Mouse (Mus musculus): ENCODE results near the gene Sptbn1. TPM values are rescaled to one million over a fixed set of nuclear protein-coding genes. Genes with fewer than 3 reads are reported as not detected.

Sptbn1 gene
- polyA plus RNA-seq, 1 experiment from 2014 or later = 188 TPM

DNA sequence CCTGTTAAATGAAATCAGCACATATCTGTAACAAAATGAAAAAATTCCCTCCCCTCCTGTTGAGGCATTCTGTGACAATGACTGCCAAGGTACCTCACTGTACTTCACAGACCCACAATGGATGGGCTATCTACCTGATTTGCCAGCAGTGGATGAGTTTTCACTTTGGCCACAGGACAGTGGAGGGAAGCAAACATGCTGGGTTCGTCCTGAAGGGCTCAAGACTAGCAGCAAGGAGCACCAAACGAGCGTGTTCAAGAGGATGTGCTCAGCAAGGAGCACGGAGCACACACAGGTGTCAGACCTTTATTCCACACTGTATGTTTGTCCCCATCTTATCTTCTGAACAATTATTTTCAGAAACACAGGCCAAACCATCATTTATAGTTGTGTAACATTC, 34.0 kb downstream of the Sptbn1 start:
- H3K4me1 ChIP-seq (replicated peaks) = peaks cover 52% of the 10 kb centered on the region
- no peak overlapping the region for H3K27ac ChIP-seq (ENCODE audit: poor library complexity, severe bottlenecking)
- ATAC-seq (ENCODE audit: insufficient number of reproducible peaks, low FRiP score) = no peak

DNA sequence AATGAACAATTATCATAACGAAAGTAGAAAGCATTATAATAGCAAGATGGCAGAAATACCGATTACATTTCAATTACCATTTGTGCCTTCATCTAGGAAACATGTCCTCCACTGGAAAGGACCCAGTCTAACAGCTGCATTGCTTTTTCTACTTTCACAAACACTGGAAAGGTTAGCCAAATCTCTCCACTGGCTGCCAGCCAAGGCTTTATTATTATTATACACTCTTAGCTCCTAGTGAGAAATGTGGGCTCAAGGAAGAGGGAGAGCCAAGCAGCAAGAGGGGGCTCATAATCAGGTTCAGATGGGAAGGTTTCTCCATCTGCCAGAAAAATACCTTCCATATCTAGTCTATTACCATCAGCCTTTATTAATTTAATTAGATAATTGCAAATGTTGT, 35.9 kb downstream of the Sptbn1 start:
- Histone ChIP-seq H3K27ac (ENCODE audit: poor library complexity, severe bottlenecking) (no peak overlapping the region), H3K27me3 (replicated peaks) (no peaks in the 10 kb centered on the region), H3K4me1 (replicated peaks) (peaks cover 53% of the 10 kb centered on the region), H3K4me3 (no peak overlapping the region), H3K9ac (no peak overlapping the region), H3K4me2 (no peak overlapping the region), H3K9me3 (replicated peaks) (no peaks in the 10 kb centered on the region), H3K36me3 (peaks cover 23% of the 10 kb centered on the region)
- ATAC-seq (ENCODE audit: insufficient number of reproducible peaks, low FRiP score) = no peak
- 80% methylated on average over 2 of the region's 2 CpGs for WGBS

More for the DNA sequence above, 34.0 kb downstream of the Sptbn1 start:
- Histone ChIP-seq H3K4me3 (no peak overlapping the region), H3K4me2 (no peak overlapping the region), H3K36me3 (peaks cover 23% of the 10 kb centered on the region), H3K9ac (no peak overlapping the region), H3K27me3 (replicated peaks) (no peaks in the 10 kb centered on the region), H3K9me3 (replicated peaks) (no peaks in the 10 kb centered on the region)
- WGBS = 79% methylated on average over 4 of the region's 4 CpGs

DNA sequence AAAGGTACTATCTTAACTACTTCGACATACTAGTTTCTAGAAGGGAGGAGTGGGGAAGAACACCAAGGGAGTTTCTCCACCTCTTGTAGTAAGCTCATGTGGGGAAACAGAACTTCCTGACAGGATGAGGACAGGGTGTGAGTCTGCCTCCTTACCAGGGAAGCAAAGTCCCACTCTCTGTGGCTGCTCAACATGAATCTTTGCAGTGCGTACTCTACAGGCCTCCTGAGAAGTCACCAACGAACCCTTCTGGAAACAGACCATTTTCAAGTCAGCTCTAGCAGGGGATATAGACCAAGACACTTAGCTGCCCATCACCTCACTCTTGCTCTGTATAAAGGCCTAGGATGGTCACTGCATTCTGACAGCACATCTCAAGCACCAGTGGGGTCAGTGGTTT, 36.6 kb downstream of the Sptbn1 start:
- H3K9ac ChIP-seq = no peak overlapping the region
- peaks cover 52% of the 10 kb centered on the region for H3K4me1 ChIP-seq (replicated peaks)
- H3K4me2 ChIP-seq = no peak overlapping the region
- no peaks in the 10 kb centered on the region for H3K9me3 ChIP-seq (replicated peaks)
- 64% methylated on average over 3 of the region's 3 CpGs for WGBS
- peaks cover 20% of the 10 kb centered on the region for H3K36me3 ChIP-seq
- H3K4me3 ChIP-seq = no peak overlapping the region
- H3K27ac ChIP-seq (ENCODE audit: poor library complexity, severe bottlenecking) = peak overlapping the region; percentile 14
- ATAC-seq (ENCODE audit: insufficient number of reproducible peaks, low FRiP score) = no peak
- no peaks in the 10 kb centered on the region for H3K27me3 ChIP-seq (replicated peaks)

DNA sequence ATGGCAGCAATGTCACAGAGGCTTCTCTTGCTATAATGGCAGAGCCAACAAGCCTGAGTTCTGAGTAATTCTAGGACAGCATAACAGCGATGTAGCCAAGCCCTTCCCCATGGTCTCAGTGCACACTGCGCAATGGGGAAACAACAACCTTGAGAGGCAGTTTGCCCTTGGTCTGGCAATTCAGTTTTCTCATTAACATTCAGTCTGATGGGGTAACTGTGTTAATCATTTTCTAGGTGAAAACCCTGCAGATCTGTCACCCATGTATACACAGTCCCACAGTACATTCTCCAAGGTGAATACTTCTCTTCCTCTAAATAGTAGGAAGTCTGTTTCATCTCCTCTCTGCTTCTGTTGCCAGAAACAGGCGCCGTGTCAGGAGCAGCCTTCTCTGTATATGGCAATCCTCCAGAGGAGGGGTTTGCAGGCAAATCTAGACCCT, 37.6 kb downstream of the Sptbn1 start:
- H3K9me3 ChIP-seq (replicated peaks) = no peaks in the 10 kb centered on the region
- H3K27ac ChIP-seq (ENCODE audit: poor library complexity, severe bottlenecking) = peak overlapping the region; percentile 72
- H3K4me1 ChIP-seq (replicated peaks) = peaks cover 52% of the 10 kb centered on the region
- peaks cover 12% of the 10 kb centered on the region for H3K36me3 ChIP-seq
- no peak overlapping the region for H3K4me2 ChIP-seq
- 72% methylated on average over 4 of the region's 4 CpGs for WGBS
- no peak for ATAC-seq (ENCODE audit: insufficient number of reproducible peaks, low FRiP score)
- no peak overlapping the region for H3K4me3 ChIP-seq
- H3K27me3 ChIP-seq (replicated peaks) = no peaks in the 10 kb centered on the region
- no peak overlapping the region for H3K9ac ChIP-seq

DNA sequence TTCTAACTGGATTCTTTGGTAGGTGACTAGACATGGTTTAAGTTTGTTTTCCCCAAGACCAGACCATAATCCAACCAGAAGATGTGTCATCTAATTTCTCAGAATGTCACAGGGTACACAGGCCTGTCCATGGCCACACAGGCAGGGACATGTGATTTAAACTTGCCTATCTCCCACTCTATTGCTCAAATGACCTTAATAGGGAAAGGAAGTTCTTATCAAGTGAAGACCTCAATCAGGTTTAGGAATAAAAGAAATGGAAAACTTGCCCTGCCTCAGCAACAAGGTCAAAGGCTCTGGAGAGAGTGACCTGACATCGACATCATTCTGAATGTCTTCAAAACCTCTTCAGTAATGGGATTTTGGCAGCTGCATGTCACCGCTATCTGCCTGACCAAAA, 41.2 kb downstream of the Sptbn1 start:
- H3K27ac ChIP-seq (ENCODE audit: poor library complexity, severe bottlenecking) = no peak overlapping the region
- no peaks in the 10 kb centered on the region for H3K9me3 ChIP-seq (replicated peaks)
- H3K4me2 ChIP-seq = no peak overlapping the region
- no peak overlapping the region for H3K4me3 ChIP-seq
- 75% methylated on average over 2 of the region's 2 CpGs for WGBS
- H3K27me3 ChIP-seq (replicated peaks) = no peaks in the 10 kb centered on the region
- peaks cover 49% of the 10 kb centered on the region for H3K4me1 ChIP-seq (replicated peaks)
- no peaks in the 10 kb centered on the region for H3K36me3 ChIP-seq
- no peak for ATAC-seq (ENCODE audit: insufficient number of reproducible peaks, low FRiP score)
- H3K9ac ChIP-seq = no peak overlapping the region

DNA sequence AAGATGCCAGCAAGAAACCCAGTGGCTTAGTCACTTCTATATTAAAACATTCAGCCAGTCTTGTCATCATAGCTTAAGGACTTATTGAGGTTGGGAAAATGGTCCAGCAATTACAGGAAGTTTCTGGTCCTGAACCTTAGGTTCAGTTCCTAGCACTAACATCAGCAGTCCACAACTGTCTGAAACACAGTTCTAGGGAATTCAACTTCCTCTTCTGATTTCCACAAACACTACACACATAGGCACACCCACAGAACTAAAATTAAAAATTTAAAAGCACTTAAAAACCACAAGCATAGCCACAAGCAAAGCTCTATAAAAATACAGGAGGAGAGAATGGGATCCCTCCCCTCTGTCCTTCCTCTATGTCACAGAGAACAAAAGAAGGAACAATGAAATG, 43.4 kb downstream of the Sptbn1 start:
- Histone ChIP-seq H3K4me3 (no peak overlapping the region), H3K9ac (no peak overlapping the region), H3K27me3 (replicated peaks) (no peaks in the 10 kb centered on the region), H3K27ac (ENCODE audit: poor library complexity, severe bottlenecking) (no peak overlapping the region), H3K36me3 (peaks cover 4% of the 10 kb centered on the region; the same call in 1 of the 2 replicates), H3K4me2 (no peak overlapping the region), H3K9me3 (replicated peaks) (no peaks in the 10 kb centered on the region), H3K4me1 (replicated peaks) (peaks cover 28% of the 10 kb centered on the region)
- no peak for ATAC-seq (ENCODE audit: insufficient number of reproducible peaks, low FRiP score)

DNA sequence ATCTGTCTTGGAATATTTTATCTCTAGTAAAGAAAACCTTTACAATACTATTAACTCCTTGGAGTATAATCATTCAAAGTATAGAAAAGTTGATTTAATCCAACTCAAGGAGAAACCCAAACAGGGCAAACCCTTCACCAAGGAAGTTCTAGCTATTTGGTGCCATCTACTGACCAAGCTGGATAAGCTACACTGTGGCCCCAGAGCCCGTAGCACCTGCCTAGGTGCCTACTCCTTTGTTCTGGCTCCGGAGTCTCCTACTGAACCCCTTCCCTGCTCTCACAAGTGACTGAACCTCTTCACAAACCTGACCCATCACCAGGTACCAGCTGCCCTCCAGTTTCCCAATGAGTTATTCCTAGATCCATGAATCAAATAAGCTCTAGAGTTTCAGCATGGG, 45.3 kb downstream of the Sptbn1 start:
- Histone ChIP-seq H3K4me1 (replicated peaks) (peaks cover 22% of the 10 kb centered on the region), H3K27ac (ENCODE audit: poor library complexity, severe bottlenecking) (no peak overlapping the region), H3K36me3 (peaks cover 18% of the 10 kb centered on the region), H3K4me2 (no peak overlapping the region), H3K9me3 (replicated peaks) (no peaks in the 10 kb centered on the region), H3K27me3 (replicated peaks) (no peaks in the 10 kb centered on the region), H3K4me3 (no peak overlapping the region), H3K9ac (no peak overlapping the region)
- WGBS = 44% methylated on average over 2 of the region's 2 CpGs
- ATAC-seq (ENCODE audit: insufficient number of reproducible peaks, low FRiP score) = no peak

DNA sequence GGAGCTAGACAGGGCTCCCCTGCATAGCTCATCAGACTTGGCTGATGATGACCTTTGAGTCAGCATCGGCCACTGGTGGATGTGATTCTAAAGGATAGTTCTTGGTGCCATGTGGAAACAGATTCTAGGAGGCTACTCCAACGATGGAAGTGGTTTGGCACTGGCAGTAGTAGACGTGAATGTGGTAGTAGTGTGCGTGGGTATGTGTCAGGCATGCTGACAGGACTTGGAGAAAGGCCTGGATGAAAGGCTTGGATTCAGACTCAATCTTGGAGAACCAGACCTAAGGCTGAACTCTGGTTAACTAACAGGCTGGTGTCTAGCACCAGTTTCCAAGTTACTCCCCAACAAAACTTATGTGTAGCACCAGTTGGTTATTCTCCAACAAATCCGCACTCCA, 46.9 kb downstream of the Sptbn1 start:
- ATAC-seq (ENCODE audit: insufficient number of reproducible peaks, low FRiP score) = no peak

DNA sequence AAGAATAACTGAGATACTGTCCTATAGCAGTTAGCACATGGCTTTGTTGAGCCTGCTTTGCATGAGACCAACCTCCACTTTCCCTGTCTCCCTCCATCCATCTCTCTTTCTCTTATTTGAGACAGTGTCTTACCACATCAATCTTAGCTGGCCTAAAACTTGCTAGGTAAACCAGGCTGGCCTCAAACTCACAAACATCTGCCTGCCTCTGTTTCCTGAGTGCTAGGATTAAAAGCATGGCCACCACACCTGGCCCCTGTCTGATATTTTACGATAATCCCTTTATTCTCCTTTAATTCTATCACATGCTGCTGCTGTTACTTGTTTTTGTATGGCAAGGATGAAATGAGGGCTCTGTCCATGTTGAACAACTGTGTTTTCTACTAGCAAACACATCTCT, 49.6 kb downstream of the Sptbn1 start:
- Histone ChIP-seq H3K4me3 (no peak overlapping the region), H3K9ac (no peak overlapping the region), H3K9me3 (replicated peaks) (no peaks in the 10 kb centered on the region), H3K27ac (ENCODE audit: poor library complexity, severe bottlenecking) (no peak overlapping the region), H3K4me1 (replicated peaks) (peaks cover 20% of the 10 kb centered on the region), H3K36me3 (peaks cover 53% of the 10 kb centered on the region), H3K4me2 (no peak overlapping the region), H3K27me3 (replicated peaks) (no peaks in the 10 kb centered on the region)
- WGBS = 92% methylated on average over 1 of the region's 1 CpGs
- no peak for ATAC-seq (ENCODE audit: insufficient number of reproducible peaks, low FRiP score)

More for the DNA sequence above, 46.9 kb downstream of the Sptbn1 start:
- Histone ChIP-seq H3K4me3 (no peak overlapping the region), H3K9me3 (replicated peaks) (no peaks in the 10 kb centered on the region), H3K27ac (ENCODE audit: poor library complexity, severe bottlenecking) (no peak overlapping the region), H3K36me3 (peaks cover 32% of the 10 kb centered on the region), H3K27me3 (replicated peaks) (no peaks in the 10 kb centered on the region), H3K4me2 (no peak overlapping the region), H3K9ac (no peak overlapping the region), H3K4me1 (replicated peaks) (peaks cover 11% of the 10 kb centered on the region)
- 80% methylated on average over 5 of the region's 5 CpGs for WGBS

DNA sequence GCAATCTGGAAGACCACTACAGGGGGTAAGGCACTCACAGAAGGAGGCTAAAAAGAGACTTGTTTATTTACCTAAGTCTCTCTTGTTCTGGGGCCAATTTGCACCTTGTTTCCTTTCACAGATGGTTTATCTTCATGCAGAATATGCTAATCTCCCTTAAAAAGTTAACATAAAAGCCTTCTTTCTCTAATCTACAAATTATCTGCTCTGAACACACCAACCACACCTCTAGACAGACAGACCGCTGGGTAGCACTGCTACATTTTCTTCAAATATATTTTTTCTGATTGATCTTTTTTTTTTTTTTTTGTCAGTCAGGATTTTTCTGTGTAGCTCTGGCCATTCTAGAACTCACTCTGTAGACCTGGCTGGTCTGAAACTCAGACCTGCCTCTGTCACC, 50.5 kb downstream of the Sptbn1 start:
- Histone ChIP-seq H3K9me3 (replicated peaks) (no peaks in the 10 kb centered on the region), H3K4me1 (replicated peaks) (peaks cover 22% of the 10 kb centered on the region), H3K9ac (no peak overlapping the region), H3K36me3 (peaks cover 53% of the 10 kb centered on the region), H3K27ac (ENCODE audit: poor library complexity, severe bottlenecking) (no peak overlapping the region), H3K27me3 (replicated peaks) (no peaks in the 10 kb centered on the region), H3K4me2 (no peak overlapping the region), H3K4me3 (no peak overlapping the region)
- 49% methylated on average over 1 of the region's 1 CpGs for WGBS
- ATAC-seq (ENCODE audit: insufficient number of reproducible peaks, low FRiP score) = no peak

DNA sequence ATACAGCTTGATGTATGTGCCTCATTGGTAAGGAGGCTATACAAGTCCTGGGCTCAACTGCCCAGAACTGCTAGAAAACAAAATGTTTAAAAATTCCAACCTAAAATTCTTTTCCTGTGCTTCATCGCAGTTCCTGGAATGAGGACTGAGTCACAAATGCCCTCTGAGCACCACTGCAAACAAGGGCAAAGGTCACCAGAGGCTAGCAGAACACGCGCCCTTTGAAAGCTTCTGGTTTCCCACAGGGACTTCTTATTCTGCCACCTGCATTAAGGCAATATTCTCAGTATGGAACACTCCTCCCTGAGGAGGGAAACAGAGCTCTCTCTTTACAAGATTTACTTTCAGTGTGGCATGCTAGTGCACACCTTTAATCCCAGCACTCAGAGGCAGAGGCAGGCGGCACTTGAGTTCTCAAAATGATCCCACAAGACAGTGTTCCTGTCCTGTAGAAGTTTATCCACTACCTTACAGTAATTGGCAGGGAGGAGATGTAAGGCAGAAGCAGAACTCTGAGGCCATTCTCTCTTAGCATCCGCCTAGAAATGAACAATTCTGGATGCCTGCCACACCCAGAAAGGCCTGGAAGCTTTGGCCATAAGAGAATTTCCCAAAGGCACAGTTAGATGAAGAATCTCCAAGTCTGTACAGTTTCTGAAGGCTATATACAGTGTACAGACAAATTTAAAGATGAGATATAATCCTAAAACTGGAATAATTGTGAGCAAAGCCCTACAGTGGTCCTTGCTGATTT, 56.1 kb downstream of the Sptbn1 start:
- 56% methylated on average over 5 of the region's 5 CpGs for WGBS
- Histone ChIP-seq H3K27me3 (replicated peaks) (no peaks in the 10 kb centered on the region), H3K9ac (no peak overlapping the region), H3K4me1 (replicated peaks) (peaks cover 57% of the 10 kb centered on the region), H3K9me3 (replicated peaks) (no peaks in the 10 kb centered on the region), H3K4me2 (no peak overlapping the region), H3K36me3 (peaks cover 42% of the 10 kb centered on the region), H3K27ac (ENCODE audit: poor library complexity, severe bottlenecking) (peak overlapping the region; percentile 9; the same call in 1 of the 2 replicates), H3K4me3 (no peak overlapping the region)
- no peak; the same call in 1 of the 2 replicates for ATAC-seq (ENCODE audit: insufficient number of reproducible peaks, low FRiP score)

DNA sequence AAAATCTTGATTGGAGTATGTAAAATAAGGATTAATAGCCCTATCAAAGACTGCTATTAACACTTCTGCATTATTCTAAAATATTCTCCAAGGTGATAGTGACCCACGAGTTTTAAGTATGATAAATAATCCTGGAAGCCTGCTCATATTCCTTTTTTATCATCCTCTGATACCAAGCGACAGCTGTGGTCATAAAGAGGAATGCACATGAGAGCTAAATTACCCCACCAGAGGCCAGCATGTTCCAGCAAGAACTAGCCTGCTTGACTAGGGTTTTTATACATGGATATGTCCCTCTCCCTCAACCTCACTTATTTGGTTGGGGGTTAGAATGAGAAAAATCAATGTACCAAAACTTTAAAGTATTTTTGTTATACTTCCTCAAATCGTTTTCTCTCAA, 56.8 kb downstream of the Sptbn1 start:
- ATAC-seq (ENCODE audit: insufficient number of reproducible peaks, low FRiP score) = no peak
- Histone ChIP-seq H3K27me3 (replicated peaks) (no peaks in the 10 kb centered on the region), H3K9me3 (replicated peaks) (no peaks in the 10 kb centered on the region), H3K9ac (no peak overlapping the region), H3K4me2 (no peak overlapping the region), H3K27ac (ENCODE audit: poor library complexity, severe bottlenecking) (no peak overlapping the region), H3K36me3 (peaks cover 35% of the 10 kb centered on the region), H3K4me1 (replicated peaks) (peaks cover 59% of the 10 kb centered on the region), H3K4me3 (no peak overlapping the region)
- 45% methylated on average over 3 of the region's 3 CpGs for WGBS

Data from heart, embryonic 12.5 days (tissue).